Mouse (Mus musculus) cerebellum, postnatal 10 days (tissue): ENCODE measurements at regions not wholly inside any gene's neighbourhood (a gene's known extent, or its start where the extent isn't known, plus 50 kb on each side); places are given as distances from the start of the nearest gene placed in this dataset.

Source experiments
- DNase-seq, 2 experiments: peaks; one replicate each; pipeline ENCODE4 v3.0.0; 2021; ENCODE audit warnings: mixed read lengths in 2 of 2

- DNase-seq, result peak; percentile 68 to 70
Measured at GRCm38 (mm10) chr8:8274211-8274641, 386.8 kb downstream of the Efnb2 start.

GRCm38 (mm10) chr8:8258855-8259254 lies 402.2 kb downstream of the Efnb2 start:
- DNase-seq, result no peak

DNA sequence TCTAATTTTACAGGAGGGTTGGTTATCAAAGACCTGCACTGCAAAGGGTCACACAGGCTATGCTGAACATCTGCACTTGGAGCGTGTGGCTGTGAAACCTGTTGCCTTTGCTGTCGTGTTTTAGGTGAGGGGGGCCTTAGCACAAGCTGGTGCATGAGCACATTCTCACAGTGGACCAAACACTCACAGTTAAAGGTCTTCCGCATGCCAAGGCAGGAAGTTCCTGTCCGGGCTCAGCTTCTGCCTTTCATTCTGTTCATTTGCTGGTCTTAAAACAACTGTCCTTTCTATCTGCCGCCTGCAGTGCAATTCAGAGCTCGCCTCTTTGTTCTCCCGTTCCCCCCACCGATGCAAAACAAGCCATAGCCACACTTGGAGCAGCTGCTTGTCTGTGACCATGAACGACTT lies 402.8 kb downstream of the Efnb2 start:
- no peak for DNase-seq

GRCm38 (mm10) chr8:8256327-8256726 lies 404.7 kb downstream of the Efnb2 start:
- DNase-seq, result no peak

DNA sequence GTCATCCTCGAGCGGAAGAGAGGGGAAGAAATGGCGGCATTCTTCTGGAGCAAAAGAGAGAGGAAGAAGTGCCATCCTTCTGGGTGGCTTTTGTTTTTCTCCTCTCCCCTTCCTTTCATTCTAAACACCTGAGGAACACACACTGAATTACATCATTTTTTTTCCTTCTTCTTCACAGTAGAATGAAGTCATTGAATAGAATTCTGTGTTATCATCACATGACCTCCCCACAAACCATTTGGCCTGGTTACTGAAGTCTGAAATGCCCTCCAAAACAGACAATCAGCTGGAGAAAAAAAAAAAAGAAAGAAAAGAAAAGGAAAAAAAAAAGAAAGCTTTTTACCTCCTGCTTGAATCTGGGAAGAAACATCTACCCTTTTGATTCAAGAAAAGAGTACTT lies 406.6 kb downstream of the Efnb2 start:
- no peak for DNase-seq

- no peak for DNase-seq
Measured at GRCm38 (mm10) chr8:8244599-8244998, 416.4 kb downstream of the Efnb2 start.

- no peak for DNase-seq
Measured at GRCm38 (mm10) chr8:8241755-8242501, 419.1 kb downstream of the Efnb2 start.

- DNase-seq, result peak in 1 of 2 experiments; percentile 13
Measured at GRCm38 (mm10) chr8:8241051-8241688, 419.9 kb downstream of the Efnb2 start.

GRCm38 (mm10) chr8:8239489-8239888 lies 421.6 kb downstream of the Efnb2 start:
- DNase-seq, result peak; percentile 19 to 34

GRCm38 (mm10) chr8:8238051-8238450 lies 423.0 kb downstream of the Efnb2 start:
- no peak for DNase-seq

DNA sequence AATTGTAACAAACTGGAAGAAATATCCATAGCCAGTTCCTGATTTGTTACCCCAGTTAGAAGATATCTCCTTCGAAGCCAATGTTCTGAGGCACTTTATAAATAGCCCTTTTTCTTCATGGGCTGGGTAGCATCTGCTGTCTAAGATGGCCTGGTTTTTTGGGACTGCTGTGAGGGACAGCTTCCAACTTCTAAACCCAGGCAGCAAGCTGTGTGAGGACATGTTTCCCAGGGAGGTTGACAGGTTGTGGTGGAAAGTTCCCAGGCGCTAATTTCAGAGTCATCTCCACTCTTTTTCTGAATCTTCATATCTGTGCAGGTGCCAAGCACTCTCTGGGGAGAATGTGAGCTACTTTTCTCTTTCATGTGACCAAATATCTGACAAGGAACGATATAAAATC lies 427.4 kb downstream of the Efnb2 start:
- peak; percentile 65 to 77 for DNase-seq

DNA sequence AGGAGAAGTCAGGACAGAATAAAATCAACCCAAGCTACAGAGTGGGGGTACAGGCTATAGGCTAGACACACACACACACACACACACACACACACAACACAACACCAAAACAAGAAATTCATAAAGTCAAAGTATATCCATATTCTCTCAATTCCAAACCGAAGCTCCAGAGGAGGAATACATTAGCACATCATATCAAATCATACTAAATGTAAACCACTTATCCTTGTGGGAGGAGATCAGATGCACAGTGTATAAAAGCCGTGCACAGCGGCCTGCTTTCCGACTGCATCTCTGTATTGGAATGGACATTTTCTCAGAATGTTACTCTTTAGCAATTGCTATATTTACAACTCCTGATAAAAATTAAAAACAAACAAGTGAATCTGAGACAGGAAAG lies 427.9 kb downstream of the Efnb2 start:
- no peak for DNase-seq

GRCm38 (mm10) chr8:8231996-8232632 lies 428.9 kb downstream of the Efnb2 start:
- DNase-seq, result peak; percentile 47 to 55

DNA sequence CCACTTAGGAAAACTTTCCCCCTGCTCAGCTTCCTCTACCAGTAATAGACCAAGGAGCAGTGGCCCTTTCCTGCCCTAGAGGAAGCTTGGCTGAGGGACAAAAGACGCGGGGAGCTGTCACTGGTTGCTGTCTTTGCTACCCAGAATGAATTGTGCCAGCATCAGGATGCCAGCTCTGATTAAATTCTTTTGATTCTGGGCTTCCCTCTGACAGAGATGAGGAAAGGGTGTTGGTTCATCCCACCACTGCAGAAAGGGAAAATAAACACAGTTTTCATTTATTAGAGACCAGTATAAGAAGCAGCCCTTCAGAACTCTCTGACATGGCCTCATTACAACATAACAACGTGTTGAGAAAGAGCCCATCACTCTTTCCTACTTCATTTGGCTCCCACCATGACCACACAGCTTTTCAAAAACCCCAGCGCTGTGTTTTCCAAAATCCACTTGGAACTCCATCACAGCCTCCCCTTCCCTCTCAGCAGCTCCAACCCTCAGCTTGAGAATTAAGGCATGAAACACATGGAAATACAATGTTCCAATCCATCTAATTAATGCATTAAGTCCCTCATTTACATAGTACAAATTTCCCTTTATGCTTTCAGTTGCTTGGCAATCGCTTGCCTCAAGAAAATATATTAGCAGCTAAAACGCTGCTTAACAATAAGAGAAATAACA lies 429.6 kb downstream of the Efnb2 start:
- peak; percentile 86 to 92 for DNase-seq

DNA sequence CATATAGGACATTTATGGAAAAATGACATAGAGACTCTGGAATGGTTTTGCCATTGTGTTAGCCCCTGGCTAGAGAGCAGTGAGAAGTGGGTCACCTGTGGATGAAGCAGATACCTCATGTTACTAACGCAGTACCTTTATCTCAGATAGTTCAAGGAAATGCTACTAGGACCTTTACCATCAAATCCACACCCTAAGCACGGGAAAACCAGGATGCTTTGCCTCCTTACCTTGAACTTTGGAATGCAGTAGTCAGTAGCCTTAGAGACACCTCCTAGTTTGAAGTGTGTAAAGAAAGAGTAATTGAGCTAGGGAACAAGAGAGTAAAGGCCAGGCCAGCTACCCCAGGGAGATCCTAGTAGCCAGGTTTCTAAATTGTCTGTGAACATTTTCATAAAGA lies 435.0 kb downstream of the Efnb2 start:
- DNase-seq, result no peak

- DNase-seq, result peak; percentile 65 to 67
Measured at GRCm38 (mm10) chr8:8225175-8225830, 435.7 kb downstream of the Efnb2 start.

- no peak for DNase-seq
Measured at GRCm38 (mm10) chr8:8220395-8221031, 440.5 kb downstream of the Efnb2 start.

GRCm38 (mm10) chr8:8219701-8220394 lies 441.2 kb downstream of the Efnb2 start:
- no peak for DNase-seq

DNA sequence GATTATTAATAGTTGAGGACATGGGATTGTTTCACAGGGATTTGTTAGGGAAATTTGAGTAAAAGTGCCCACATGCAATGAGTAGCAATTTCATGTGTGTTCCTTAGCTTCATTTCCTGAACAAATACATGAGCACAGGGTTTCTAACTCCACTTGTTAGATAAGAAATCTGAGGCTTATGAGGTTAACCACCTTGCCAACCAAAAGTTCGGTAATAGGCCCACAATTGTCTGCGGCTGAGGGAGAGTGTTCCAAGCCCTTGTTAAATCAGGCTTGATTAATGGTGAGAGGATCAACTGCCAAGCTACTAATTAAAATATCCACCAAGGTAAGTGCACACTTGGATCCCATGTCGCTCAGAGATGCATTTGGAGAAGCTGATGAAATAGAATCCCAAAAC lies 468.0 kb downstream of the Efnb2 start:
- DNase-seq, result peak; percentile 18 to 25

DNA sequence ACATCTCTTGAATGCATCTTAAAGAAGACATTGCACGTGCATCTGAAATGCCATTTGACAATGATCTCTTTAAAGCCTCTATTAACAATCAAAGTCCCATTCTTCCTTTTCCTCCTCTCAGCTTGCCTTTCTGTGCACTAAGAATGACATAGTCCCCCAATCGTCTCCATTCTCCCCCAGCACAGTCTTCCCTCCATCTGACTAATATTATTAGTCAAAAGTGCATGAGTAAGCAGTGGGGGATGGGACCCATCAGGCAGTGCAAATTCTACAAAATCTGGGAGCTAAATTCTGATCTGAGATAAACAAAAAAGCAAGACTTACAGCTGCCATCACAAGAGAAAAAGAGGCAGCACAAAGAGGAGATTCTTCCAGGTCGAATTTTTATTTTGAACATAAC lies 475.0 kb downstream of the Efnb2 start:
- no peak for DNase-seq

DNA sequence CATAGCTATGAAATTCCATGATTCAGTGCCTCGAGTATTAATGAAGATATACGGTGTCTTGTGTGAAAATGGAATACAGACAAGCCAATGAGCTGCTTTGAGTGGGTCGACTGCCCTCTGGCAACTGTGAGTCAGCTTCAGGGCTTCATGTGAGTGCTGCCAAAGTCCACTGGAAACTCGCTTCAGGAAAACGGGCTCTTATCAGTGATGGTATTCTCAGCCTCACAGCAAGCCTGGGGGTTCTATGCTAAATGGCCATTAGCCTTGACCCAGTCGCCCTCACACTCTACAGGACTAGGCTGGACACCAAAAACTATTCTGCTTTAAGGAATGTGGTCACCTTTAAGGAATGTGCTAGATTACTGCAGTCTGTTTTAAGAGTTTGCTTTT lies 477.8 kb downstream of the Efnb2 start:
- DNase-seq, result no peak
